Mouse (Mus musculus) heart, embryonic 11.5 days (tissue): ENCODE results near the gene Adgrl4. TPM values are rescaled to one million over a fixed set of nuclear protein-coding genes. Genes with fewer than 3 reads are reported as not detected.

ENCODE experiments used
- ATAC-seq: fragments of 200-750 bp; cut with Nextera tagmentation; replicated peaks from 2 replicates; pipeline ENCODE4 v1.8.0; 2017; ENCODE audit warnings: moderate library complexity; ENCODE audit not compliant: insufficient number of reproducible peaks, low FRiP score, low TSS enrichment
- H3K27ac ChIP-seq: fragments of 300-500 bp; sonication (generic); 2 replicates; pipeline ENCODE4 v1.5.1; 2014; ENCODE audit warnings: mild to moderate bottlenecking, low read depth, low read length
- H3K27me3 ChIP-seq: fragments of 300-500 bp; sonication (generic); 2 replicates; pipeline ENCODE4 v1.6.1; 2014; ENCODE audit warnings: mild to moderate bottlenecking, low read length, mixed read lengths; ENCODE audit not compliant: control insufficient read depth, insufficient read depth
- H3K36me3 ChIP-seq: fragments of 300-500 bp; sonication (generic); 2 replicates; pipeline ENCODE4 v1.6.1; 2014; ENCODE audit warnings: mild to moderate bottlenecking, low read length, moderate library complexity, mixed read lengths; ENCODE audit not compliant: control insufficient read depth, insufficient read depth
- H3K4me1 ChIP-seq: fragments of 300-500 bp; sonication (generic); 2 replicates; pipeline ENCODE4 v1.6.1; 2014; ENCODE audit warnings: low read length; ENCODE audit not compliant: control insufficient read depth, insufficient read depth
- H3K4me2 ChIP-seq: fragments of 300-500 bp; sonication (generic); 2 replicates; pipeline ENCODE4 v1.6.1; 2014; ENCODE audit warnings: mild to moderate bottlenecking, moderate library complexity
- H3K4me3 ChIP-seq: fragments of 300-500 bp; sonication (generic); 2 replicates; pipeline ENCODE4 v1.5.1; 2014; ENCODE audit warnings: low read depth, low read length
- H3K9ac ChIP-seq: fragments of 300-500 bp; sonication (generic); 2 replicates; pipeline ENCODE4 v1.6.1; 2014; ENCODE audit warnings: mild to moderate bottlenecking, low read depth, low read length, moderate library complexity
- H3K9me3 ChIP-seq: fragments of 300-500 bp; sonication (generic); replicated peaks from 2 replicates; pipeline ENCODE4 v1.6.1; 2016; ENCODE audit warnings: low read length; ENCODE audit not compliant: control insufficient read depth
- WGBS: fragments of 180-500 bp; shearing (Covaris S2); extraction: QIAGEN DNeasy Blood & Tissue Kit; methylation state at CpG from one replicate; pipeline ENCODE4 v1.1.7; 2014; ENCODE audit not compliant: insufficient replicate concordance; 5-methylcytosine and 5-hydroxymethylcytosine counted together
- polyA plus RNA-seq: library from polyadenylated mRNA; unstranded; fragments of >200 nt; fragmentation: Nextera tagmentation; extraction: Ambion mirVana; gene quantifications from 2 replicates; pipeline ENCODE4 v1.2.1, GENCODE M21; 2014

Adgrl4 gene
- polyA plus RNA-seq: 8.8 and 10.5 TPM in 2 replicates

GRCm38 (mm10) chr3:151437693-151438092 lies at the start of gene Adgrl4:
TSS of gene Adgrl4 (plus strand) at chr3:151437887.
- Histone ChIP-seq H3K27ac (peak within 1 kb of the TSS; percentile 22), H3K27me3 (no peaks in the 10 kb centered on the region), H3K9me3 (no peaks in the 10 kb centered on the region), H3K4me3 (peak within 1 kb of the TSS; percentile 36), H3K4me1 (peaks cover 13% of the 10 kb centered on the region), H3K36me3 (no peaks in the 10 kb centered on the region), H3K9ac (peak within 1 kb of the TSS; percentile 61; the same call in 1 of the 2 replicates), H3K4me2 (peak within 1 kb of the TSS; percentile 75)
- WGBS: 1% methylated on average over 17 of the region's 17 CpGs
- peak; percentile 69 for ATAC-seq

- Histone ChIP-seq H3K36me3 (no peaks in the 10 kb centered on the region), H3K9ac (no peak overlapping the region), H3K4me1 (no peaks in the 10 kb centered on the region), H3K27ac (no peak overlapping the region), H3K27me3 (no peaks in the 10 kb centered on the region), H3K4me3 (no peak overlapping the region), H3K4me2 (no peak overlapping the region), H3K9me3 (no peaks in the 10 kb centered on the region)
- ATAC-seq: no peak
These were observed 46.8 kb upstream of the Adgrl4 start for GRCm38 (mm10) chr3:151390912-151391311.

GRCm38 (mm10) chr3:151392891-151393290 lies 44.8 kb upstream of the Adgrl4 start:
- no peak overlapping the region for H3K27ac ChIP-seq
- WGBS: 83% methylated on average over 4 of the region's 4 CpGs
- no peak for ATAC-seq

GRCm38 (mm10) chr3:151393330-151393729 lies 44.4 kb upstream of the Adgrl4 start:
- Histone ChIP-seq H3K4me2 (no peak overlapping the region), H3K4me3 (no peak overlapping the region), H3K4me1 (no peaks in the 10 kb centered on the region), H3K9ac (no peak overlapping the region), H3K36me3 (no peaks in the 10 kb centered on the region), H3K27me3 (no peaks in the 10 kb centered on the region), H3K9me3 (no peaks in the 10 kb centered on the region), H3K27ac (no peak overlapping the region)
- ATAC-seq: no peak
- 83% methylated on average over 1 of the region's 1 CpGs for WGBS

More at GRCm38 (mm10) chr3:151392891-151393290, 44.8 kb upstream of the Adgrl4 start:
- Histone ChIP-seq H3K9ac (no peak overlapping the region), H3K36me3 (no peaks in the 10 kb centered on the region), H3K27me3 (no peaks in the 10 kb centered on the region), H3K4me3 (no peak overlapping the region), H3K4me1 (no peaks in the 10 kb centered on the region), H3K9me3 (no peaks in the 10 kb centered on the region), H3K4me2 (no peak overlapping the region)

GRCm38 (mm10) chr3:151399270-151399669 lies 38.4 kb upstream of the Adgrl4 start:
- Histone ChIP-seq H3K9me3 (no peaks in the 10 kb centered on the region), H3K27ac (no peak overlapping the region), H3K4me2 (no peak overlapping the region), H3K36me3 (no peaks in the 10 kb centered on the region), H3K27me3 (no peaks in the 10 kb centered on the region), H3K9ac (no peak overlapping the region), H3K4me3 (no peak overlapping the region), H3K4me1 (no peaks in the 10 kb centered on the region)
- ATAC-seq: no peak
- 77% methylated on average over 1 of the region's 1 CpGs for WGBS

GRCm38 (mm10) chr3:151411031-151411430 lies 26.7 kb upstream of the Adgrl4 start:
- Histone ChIP-seq H3K9ac (no peak overlapping the region), H3K4me3 (no peak overlapping the region), H3K4me1 (no peaks in the 10 kb centered on the region), H3K36me3 (no peaks in the 10 kb centered on the region), H3K4me2 (no peak overlapping the region), H3K27ac (no peak overlapping the region), H3K9me3 (no peaks in the 10 kb centered on the region), H3K27me3 (no peaks in the 10 kb centered on the region)
- no peak for ATAC-seq
- 71% methylated on average over 2 of the region's 2 CpGs for WGBS

GRCm38 (mm10) chr3:151411488-151411887 lies 26.2 kb upstream of the Adgrl4 start:
- H3K4me3 ChIP-seq: no peak overlapping the region
- H3K9ac ChIP-seq: no peak overlapping the region
- no peaks in the 10 kb centered on the region for H3K4me1 ChIP-seq
- H3K27ac ChIP-seq: no peak overlapping the region
- no peak overlapping the region for H3K4me2 ChIP-seq
- H3K27me3 ChIP-seq: no peaks in the 10 kb centered on the region
- H3K36me3 ChIP-seq: no peaks in the 10 kb centered on the region
- H3K9me3 ChIP-seq: no peaks in the 10 kb centered on the region
- no peak for ATAC-seq
- WGBS: 93% methylated on average over 4 of the region's 4 CpGs

- Histone ChIP-seq H3K27ac (no peak overlapping the region), H3K9me3 (no peaks in the 10 kb centered on the region), H3K9ac (no peak overlapping the region), H3K4me3 (no peak overlapping the region), H3K36me3 (no peaks in the 10 kb centered on the region), H3K4me1 (no peaks in the 10 kb centered on the region; the same call in 1 of the 2 replicates), H3K27me3 (no peaks in the 10 kb centered on the region), H3K4me2 (no peak overlapping the region)
- ATAC-seq: no peak
These were observed 20.8 kb upstream of the Adgrl4 start for GRCm38 (mm10) chr3:151416931-151417330.

GRCm38 (mm10) chr3:151417688-151418572 lies 19.8 kb upstream of the Adgrl4 start:
- WGBS: 54% methylated on average over 12 of the region's 12 CpGs
- no peak overlapping the region for H3K27ac ChIP-seq
- ATAC-seq: no peak
- H3K36me3 ChIP-seq: no peaks in the 10 kb centered on the region
- no peak overlapping the region for H3K4me3 ChIP-seq
- no peaks in the 10 kb centered on the region for H3K27me3 ChIP-seq
- no peaks in the 10 kb centered on the region; the same call in 1 of the 2 replicates for H3K4me1 ChIP-seq
- H3K9me3 ChIP-seq: no peaks in the 10 kb centered on the region
- H3K9ac ChIP-seq: no peak overlapping the region
- no peak overlapping the region for H3K4me2 ChIP-seq
